ENCODE assay signal across 9 mouse cellular contexts in the genomic region with DNA sequence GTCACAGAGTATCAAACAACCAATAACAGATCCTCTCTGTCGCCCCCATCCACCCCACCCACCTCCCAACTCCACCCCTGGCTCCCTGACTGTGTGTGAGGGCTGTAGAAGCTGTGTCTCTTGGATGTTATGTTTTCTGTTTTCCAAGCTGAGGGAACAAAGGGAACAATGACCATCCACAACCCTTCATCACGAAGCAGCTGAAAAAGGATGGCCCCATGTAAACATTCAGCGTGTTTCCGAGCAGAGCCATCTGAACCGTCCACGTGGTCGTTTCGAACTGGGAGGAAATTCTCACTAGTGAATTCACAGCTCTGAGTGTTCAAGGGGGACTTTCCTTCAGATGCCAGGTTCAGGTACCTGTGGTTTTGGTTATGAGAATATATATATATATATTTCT.
DNase-seq lines count a peak whose midpoint lies in the region; ATAC-seq and TF ChIP-seq lines count a peak whose summit lies in the region.
"Had no signal": no experiment of that assay in that cellular context is flagged by ENCODE, and none has a peak within 500 bp of the region (broad histone marks: within the 10 kb centered on the region; RNA-seq: fewer than 3 reads in every experiment).

No protein-coding gene starts in this region.

- 29% methylated on average over 8 of the region's 8 CpGs for WGBS in lung, adult 2 months
- WGBS in embryonic facial prominence, embryonic 10.5 days, result 55% methylated on average over 8 of the region's 8 CpGs
- WGBS in intestine, embryonic 16.5 days, result 31% methylated on average over 8 of the region's 8 CpGs
- 19% methylated on average over 8 of the region's 8 CpGs for whole genome bisulfite sequencing in neural tube, embryonic 11.5 days

- TF ChIP-seq CTCF in lung, adult 2 months (IDR thresholded peaks at IDR 0.05; ENCODE audit: insufficient read depth, low read length), result no peak

- H3K9me3 ChIP-seq in embryonic facial prominence, embryonic 10.5 days, result no peaks in the 10 kb centered on the region
- H3K9me3 ChIP-seq in intestine, embryonic 16.5 days (ENCODE audit: control insufficient read depth, low read length), result no peaks in the 10 kb centered on the region
- H3K9me3 ChIP-seq in neural tube, embryonic 11.5 days (ENCODE audit: control insufficient read depth, low read length), result no peaks in the 10 kb centered on the region
- H3K9me3 ChIP-seq: embryonic facial prominence, embryonic 13.5 days; limb, embryonic 13.5 days had no signal

- no peaks in the 10 kb centered on the region for H3K27me3 ChIP-seq in embryonic facial prominence, embryonic 10.5 days (replicated peaks; ENCODE audit: low read depth, poor library complexity, severe bottlenecking)
- no peaks in the 10 kb centered on the region for H3K27me3 ChIP-seq in intestine, embryonic 16.5 days (replicated peaks; ENCODE audit: control insufficient read depth, insufficient read depth, low read length)
- H3K27me3 ChIP-seq in neural tube, embryonic 11.5 days (ENCODE audit: control insufficient read depth, insufficient read depth, low read length), result no peaks in the 10 kb centered on the region
- H3K27me3 ChIP-seq: embryonic facial prominence, embryonic 13.5 days; limb, embryonic 13.5 days had no signal

- peak; percentile 7 to 8 for DNase-seq in lung, adult 18-20 months
- DNase-seq in lung, adult 2 months, result no peak
- DNase-seq in embryonic facial prominence, embryonic 10.5 days (ENCODE audit: low spot score), result no peak
- peak; percentile 46 for DNase-seq in neural tube, embryonic 11.5 days (ENCODE audit: low spot score)
- DNase-seq in ovary, postnatal 14 days (ENCODE audit: low spot score), result no peak
- no peak for DNase-seq in right cerebral cortex, postnatal 14 days

- no peaks in the 10 kb centered on the region for H3K36me3 ChIP-seq in embryonic facial prominence, embryonic 10.5 days (replicated peaks)
- H3K36me3 ChIP-seq in intestine, embryonic 16.5 days (ENCODE audit: control insufficient read depth, insufficient read depth, low read length), result no peaks in the 10 kb centered on the region
- H3K36me3 ChIP-seq in neural tube, embryonic 11.5 days (ENCODE audit: control insufficient read depth, insufficient read depth, low read length), result no peaks in the 10 kb centered on the region
- H3K36me3 ChIP-seq: embryonic facial prominence, embryonic 13.5 days; limb, embryonic 13.5 days had no signal

- ATAC-seq in intestine, embryonic 16.5 days, result no peak; the same call in 1 of the 2 replicates
- peak; percentile 3; the same call in 1 of the 2 replicates for ATAC-seq in neural tube, embryonic 11.5 days (ENCODE audit: insufficient read depth, low FRiP score, low TSS enrichment)

- no peak overlapping the region for H3K4me3 ChIP-seq in lung, adult 2 months (replicated peaks; ENCODE audit: extremely low read depth, low read depth, low read length)
- H3K4me3 ChIP-seq in embryonic facial prominence, embryonic 10.5 days, result no peak overlapping the region
- no peak overlapping the region for H3K4me3 ChIP-seq in intestine, embryonic 16.5 days (ENCODE audit: low read length)
- H3K4me3 ChIP-seq in neural tube, embryonic 11.5 days (ENCODE audit: low read depth, low read length), result no peak overlapping the region
- H3K4me3 ChIP-seq: embryonic facial prominence, embryonic 13.5 days; limb, embryonic 13.5 days had no signal

- no peak for TF ChIP-seq POLR2A in lung, adult 2 months (IDR thresholded peaks at IDR 0.05; ENCODE audit: borderline replicate concordance, extremely low read depth, low read depth, low read length)

- no peak overlapping the region for H3K4me2 ChIP-seq in intestine, embryonic 16.5 days (ENCODE audit: low read depth, low read length)
- H3K4me2 ChIP-seq in neural tube, embryonic 11.5 days (ENCODE audit: low read depth), result no peak overlapping the region
- H3K4me2 ChIP-seq: embryonic facial prominence, embryonic 13.5 days; limb, embryonic 13.5 days had no signal

- no peak overlapping the region; the same call in 1 of the 2 replicates for H3K9ac ChIP-seq in intestine, embryonic 16.5 days (ENCODE audit: low read depth, low read length)
- 0 out of 2 replicates have a peak overlapping the region, but pooled peaks have one; percentile 1 for H3K9ac ChIP-seq in neural tube, embryonic 11.5 days (ENCODE audit: low read length)
- H3K9ac ChIP-seq: embryonic facial prominence, embryonic 13.5 days; limb, embryonic 13.5 days had no signal

- peak overlapping the region; percentile 71 for H3K27ac ChIP-seq in embryonic facial prominence, embryonic 10.5 days (replicated peaks)
- peak overlapping the region; percentile 72; the same call in 1 of the 2 replicates for H3K27ac ChIP-seq in intestine, embryonic 16.5 days (ENCODE audit: low read length)
- H3K27ac ChIP-seq in neural tube, embryonic 11.5 days (ENCODE audit: low read depth, low read length), result peak overlapping the region; percentile 61
- H3K27ac ChIP-seq: embryonic facial prominence, embryonic 13.5 days had no signal

- H3K4me1 ChIP-seq in lung, adult 2 months (ENCODE audit: control insufficient read depth, insufficient read depth, low read length), result peaks cover 14% of the 10 kb centered on the region
- H3K4me1 ChIP-seq in embryonic facial prominence, embryonic 10.5 days, result peaks cover 37% of the 10 kb centered on the region
- H3K4me1 ChIP-seq in intestine, embryonic 16.5 days (ENCODE audit: control insufficient read depth, insufficient read depth, low read length), result peaks cover 15% of the 10 kb centered on the region
- peaks cover 30% of the 10 kb centered on the region for H3K4me1 ChIP-seq in neural tube, embryonic 11.5 days (ENCODE audit: control insufficient read depth, insufficient read depth, low read length)

Comparison
In these comparisons a context has a peak if more than half of its experiments do, and no peak if none do; other contexts are left out.
1. DNase-seq: peak in lung, adult 18-20 months (2 of 2) and neural tube, embryonic 11.5 days (single experiment); none in lung, adult 2 months (single experiment), embryonic facial prominence, embryonic 10.5 days (single experiment), ovary, postnatal 14 days (single experiment) and right cerebral cortex, postnatal 14 days (single experiment).
2. Peak in every context shown above with its lines, with median percentiles within 50 percentile points of each other: H3K27ac ChIP-seq.